Mouse (Mus musculus) testis, postnatal 10 days (tissue): ENCODE measurements at regions not wholly inside any gene's neighbourhood (a gene's known extent, or its start where the extent isn't known, plus 50 kb on each side); places are given as distances from the start of the nearest gene placed in this dataset.
"Not testable (repeated sequence)": the region's sequence is repeated elsewhere in the genome, so short reads cannot be mapped to it uniquely, and the experiment has no call there.

Experiments
- DNase-seq: peaks from one replicate; pipeline ENCODE4 v3.0.0; 2021; ENCODE audit warnings: low spot score

- peak; percentile 76 for DNase-seq
Measured at GRCm38 (mm10) chr11:94882687-94883383, 53.2 kb upstream of the Col1a1 start.

- peak; percentile 64 for DNase-seq
Measured at GRCm38 (mm10) chr11:94881982-94882686, 53.9 kb upstream of the Col1a1 start.

- DNase-seq = peak; percentile 46
Measured at GRCm38 (mm10) chr11:94880896-94881840, 54.9 kb upstream of the Col1a1 start.

GRCm38 (mm10) chr11:94876707-94877106, 59.3 kb upstream of the Col1a1 start:
- DNase-seq = no peak

- DNase-seq = no peak
Measured at GRCm38 (mm10) chr11:94875026-94875425, 61.0 kb upstream of the Col1a1 start.

GRCm38 (mm10) chr11:94874155-94874561, 61.9 kb upstream of the Col1a1 start:
- DNase-seq = peak; percentile 65

DNA sequence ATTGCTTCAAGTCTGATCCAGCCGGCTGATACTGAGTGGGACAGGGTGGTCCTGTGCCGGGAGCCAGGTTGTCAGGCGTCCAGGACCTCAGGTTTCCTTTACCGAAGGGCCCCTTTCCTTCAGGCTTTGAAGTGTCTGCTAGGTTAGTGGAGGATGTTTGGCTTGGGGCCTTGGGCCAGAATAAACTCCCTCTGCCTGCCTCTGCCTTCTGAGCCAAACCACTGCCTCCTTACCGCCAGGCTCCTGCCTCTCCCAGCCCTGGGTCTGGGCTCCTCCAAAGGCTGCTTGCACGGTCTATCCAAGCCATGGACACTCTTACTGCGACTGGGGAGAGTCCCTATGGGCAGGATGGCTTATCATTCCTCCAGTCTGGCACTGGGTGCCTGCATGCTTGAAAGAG, 62.3 kb upstream of the Col1a1 start:
- peak; percentile 50 for DNase-seq

DNA sequence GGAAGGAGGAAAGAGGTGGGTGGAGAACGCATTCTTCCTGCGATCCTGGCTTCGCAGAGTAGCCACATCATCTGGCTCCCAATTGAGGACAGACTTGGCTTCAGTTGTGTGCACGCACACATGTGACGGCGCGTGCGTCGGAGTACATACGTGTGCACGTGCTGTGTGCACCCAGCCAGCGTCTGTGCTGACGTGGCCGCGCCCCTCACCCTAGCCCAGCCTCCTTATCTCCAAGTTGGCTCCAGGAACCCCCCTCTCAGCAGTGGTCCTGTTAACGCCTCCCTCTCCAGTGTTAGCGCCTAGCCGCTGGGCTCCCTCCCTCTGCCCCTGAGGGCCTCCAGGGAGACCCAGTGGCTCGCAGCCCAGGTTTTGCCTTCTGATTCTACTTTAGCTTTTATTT, 63.1 kb upstream of the Col1a1 start:
- DNase-seq = peak; percentile 77

DNA sequence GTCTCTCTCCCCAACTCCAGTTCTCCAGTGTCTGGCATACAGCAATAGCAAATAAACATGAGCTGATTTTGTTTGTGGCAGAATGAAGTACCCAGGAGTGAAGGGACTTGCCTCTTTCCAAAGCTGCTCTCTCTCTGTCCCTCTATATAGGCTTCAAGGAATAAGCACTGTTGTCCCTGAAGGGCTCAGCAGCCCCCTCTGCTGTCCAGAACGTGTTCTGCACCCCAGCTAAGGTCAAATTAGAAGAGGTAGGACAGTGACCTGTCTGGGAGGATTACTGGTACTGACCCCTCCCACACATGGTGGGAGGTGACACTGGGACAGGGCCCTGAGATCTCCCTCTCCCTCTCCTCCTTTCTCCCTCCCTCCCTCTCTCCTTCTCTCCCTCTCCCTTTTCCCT, 65.7 kb upstream of the Col1a1 start:
- DNase-seq = peak; percentile 85

- DNase-seq = not testable (repeated sequence)
Measured at GRCm38 (mm10) chr11:94869866-94870265, 66.2 kb upstream of the Col1a1 start.

DNA sequence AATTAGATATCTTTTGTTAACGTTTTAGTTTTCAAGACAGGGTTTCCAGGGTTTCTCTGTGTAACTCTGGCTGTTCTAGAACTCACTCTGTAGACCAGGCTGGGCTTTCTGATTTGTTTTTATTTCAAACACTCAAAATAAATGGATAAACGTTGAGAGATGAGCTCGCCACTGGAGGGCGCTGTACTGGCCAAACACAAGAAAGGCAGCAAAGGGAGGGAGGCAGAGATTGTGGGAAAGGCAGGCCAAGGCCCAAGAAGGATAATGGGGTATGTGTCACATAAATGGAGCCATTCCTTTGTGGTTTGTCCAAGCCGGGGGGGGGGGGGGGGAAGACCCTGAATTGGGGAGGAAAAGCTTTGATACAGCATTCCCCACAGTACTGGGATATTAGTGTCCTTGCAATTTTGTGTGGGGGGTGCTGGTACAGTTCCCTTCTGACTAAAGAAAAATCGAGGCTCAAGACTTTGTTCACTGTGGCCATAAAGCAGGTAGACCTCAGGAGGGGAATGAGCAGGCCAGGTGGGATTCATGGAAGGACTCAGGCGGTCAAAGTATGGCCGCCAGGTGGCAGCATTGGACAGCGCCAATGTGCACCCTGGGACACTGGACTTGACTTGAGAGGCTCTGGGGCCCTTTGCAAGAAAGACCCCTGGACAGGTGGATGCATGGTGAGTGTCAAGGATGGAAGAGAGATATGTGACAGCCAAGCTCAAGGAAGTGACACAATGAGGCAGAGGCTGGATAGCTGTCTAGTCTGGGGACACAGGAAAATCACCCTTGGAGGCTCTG, 69.7 kb upstream of the Col1a1 start:
- DNase-seq = peak; percentile 89

DNA sequence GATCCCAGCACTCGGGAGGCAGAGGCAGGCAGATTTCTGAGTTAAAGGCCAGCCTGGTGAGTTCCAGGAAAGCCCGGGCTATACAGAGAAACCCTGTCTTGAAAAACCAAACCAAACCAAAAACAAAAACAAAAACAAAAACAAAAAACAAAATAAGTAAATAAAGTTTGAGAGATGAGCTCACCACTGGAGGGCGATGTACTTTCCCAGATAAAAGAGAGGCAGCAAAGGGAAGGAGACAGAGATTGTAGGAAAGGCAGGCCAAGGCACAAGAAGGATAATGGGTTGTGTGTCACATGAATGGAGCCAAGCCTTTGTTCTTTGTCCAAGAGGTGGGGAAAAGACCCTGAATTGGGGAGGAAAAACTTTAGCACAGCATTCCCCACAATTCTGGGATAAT, 67.6 kb upstream of the Tmem92 start:
- DNase-seq = no peak

GRCm38 (mm10) chr11:94839133-94839532, 56.6 kb upstream of the Tmem92 start:
- peak; percentile 48 for DNase-seq

GRCm38 (mm10) chr11:94838140-94838539, 55.6 kb upstream of the Tmem92 start:
- no peak for DNase-seq

DNA sequence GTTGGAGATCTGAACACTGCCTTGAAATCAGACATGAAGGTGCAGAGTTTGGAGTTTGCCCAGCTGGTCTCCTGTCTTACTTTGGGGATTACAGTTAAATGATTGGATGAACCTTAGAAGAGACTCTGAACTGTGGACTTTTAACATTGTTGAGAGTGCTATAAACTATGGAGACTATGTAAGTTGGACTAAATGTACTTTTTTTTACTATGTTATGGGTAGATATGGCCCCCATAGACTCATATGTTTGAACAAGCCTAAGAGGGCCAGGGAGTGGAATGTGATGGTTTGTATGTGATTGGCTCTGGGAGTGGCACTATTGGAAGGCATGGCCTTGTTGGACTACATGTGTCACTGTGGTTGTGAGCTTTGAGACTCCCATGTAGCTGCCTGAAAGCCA, 53.8 kb upstream of the Tmem92 start:
- no peak for DNase-seq

- DNase-seq = peak; percentile 88
Measured at GRCm38 (mm10) chr11:94832246-94832985, 49.9 kb upstream of the Tmem92 start.
